Mouse (Mus musculus) midbrain, embryonic 11.5 days (tissue): ENCODE data around the gene Usp15. TPM values are rescaled to one million over a fixed set of nuclear protein-coding genes. Genes with fewer than 3 reads are reported as not detected.

Source experiments
- ATAC-seq: fragments of 200-750 bp; cut with Nextera tagmentation; 2 replicates; pipeline ENCODE4 v1.8.0; 2017; ENCODE audit warnings: moderate TSS enrichment, moderate library complexity; ENCODE audit not compliant: low FRiP score
- DNase-seq: peaks from one replicate; pipeline ENCODE4 v3.0.0; 2015; ENCODE audit warnings: low spot score; ENCODE audit errors: missing footprints
- H3K27ac ChIP-seq: fragments of 300-500 bp; sonication (generic); 2 replicates; pipeline ENCODE4 v1.5.1; 2014; ENCODE audit warnings: low read depth, low read length
- H3K27me3 ChIP-seq: fragments of 300-500 bp; sonication (generic); 2 replicates; pipeline ENCODE4 v1.6.1; 2014; ENCODE audit warnings: mild to moderate bottlenecking, low read length, moderate library complexity, mixed read lengths; ENCODE audit not compliant: control insufficient read depth, insufficient read depth
- H3K36me3 ChIP-seq: fragments of 300-500 bp; sonication (generic); 2 replicates; pipeline ENCODE4 v1.6.1; 2014; ENCODE audit warnings: mild to moderate bottlenecking, low read length, moderate library complexity, mixed read lengths; ENCODE audit not compliant: control insufficient read depth, insufficient read depth
- H3K4me1 ChIP-seq: fragments of 300-500 bp; sonication (generic); 2 replicates; pipeline ENCODE4 v1.6.1; 2014; ENCODE audit warnings: low read length; ENCODE audit not compliant: control insufficient read depth, insufficient read depth
- H3K4me2 ChIP-seq: fragments of 300-500 bp; sonication (generic); 2 replicates; pipeline ENCODE4 v1.6.1; 2014; ENCODE audit warnings: mild to moderate bottlenecking, moderate library complexity
- H3K4me3 ChIP-seq: fragments of 300-500 bp; sonication (generic); 2 replicates; pipeline ENCODE4 v1.5.1; 2014; ENCODE audit warnings: low read depth, low read length
- H3K9ac ChIP-seq: fragments of 300-500 bp; sonication (generic); 2 replicates; pipeline ENCODE4 v1.6.1; 2014; ENCODE audit warnings: low read length
- H3K9me3 ChIP-seq: fragments of 300-500 bp; sonication (generic); 2 replicates; pipeline ENCODE4 v1.6.1; 2016; ENCODE audit warnings: low read length; ENCODE audit not compliant: control insufficient read depth
- WGBS: fragments of 180-500 bp; shearing (Covaris S2); extraction: QIAGEN DNeasy Blood & Tissue Kit; methylation state at CpG from one replicate; pipeline ENCODE4 v1.1.7; 2014; 5-methylcytosine and 5-hydroxymethylcytosine counted together
- polyA plus RNA-seq: library from polyadenylated mRNA; unstranded; fragments of >200 nt; fragmentation: Nextera tagmentation; extraction: Ambion mirVana; gene quantifications from 2 replicates; pipeline ENCODE4 v1.2.1, GENCODE M21; 2014

Usp15 gene
- polyA plus RNA-seq, 1 experiment from 2014 or later = 73.4 TPM

DNA sequence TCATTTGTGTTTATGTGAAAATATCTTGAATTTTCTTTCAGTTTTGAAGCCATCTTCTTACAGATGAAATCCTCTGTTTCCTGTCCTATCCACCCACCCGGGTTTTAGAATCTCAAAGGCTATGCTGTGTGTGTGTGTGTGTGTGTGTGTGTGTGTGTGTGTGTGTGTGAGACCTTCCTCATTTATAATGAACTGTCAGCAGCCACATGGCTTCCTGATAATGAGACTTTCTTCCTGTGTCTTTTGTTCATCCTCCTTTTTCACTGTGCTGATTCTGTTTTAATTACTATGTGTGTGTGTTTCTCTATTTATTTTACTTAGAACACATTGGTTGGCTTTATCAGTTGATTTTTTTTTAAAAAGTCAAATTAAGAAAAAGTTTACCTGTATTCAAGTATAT lies 95.5 kb downstream of the Usp15 start:
- H3K27me3 ChIP-seq = no peaks in the 10 kb centered on the region
- no peaks in the 10 kb centered on the region for H3K36me3 ChIP-seq
- WGBS = 85% methylated on average over 1 of the region's 1 CpGs
- no peaks in the 10 kb centered on the region for H3K9me3 ChIP-seq
- no peak overlapping the region for H3K9ac ChIP-seq
- no peak overlapping the region for H3K4me2 ChIP-seq
- H3K4me3 ChIP-seq = no peak overlapping the region
- no peak overlapping the region for H3K27ac ChIP-seq
- H3K4me1 ChIP-seq = no peaks in the 10 kb centered on the region
- ATAC-seq = no peak
- no peak for DNase-seq

DNA sequence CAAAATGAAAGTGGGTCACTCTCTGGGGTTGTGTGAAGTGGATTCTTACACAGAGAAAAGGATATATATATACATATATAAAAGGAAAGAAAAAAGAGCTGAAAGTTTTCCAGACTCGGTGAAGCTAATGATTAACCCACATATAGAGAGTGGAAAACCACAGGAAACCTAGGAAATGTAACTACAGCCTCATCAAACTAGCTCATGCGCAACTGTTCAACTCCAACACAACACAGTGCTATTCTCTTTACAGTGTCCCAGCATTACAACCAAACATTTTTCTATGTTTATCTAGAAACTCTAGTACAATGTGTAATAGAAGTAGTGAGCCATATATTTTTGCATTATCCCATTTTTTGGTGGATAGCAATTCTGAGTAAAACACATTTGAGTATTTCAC lies 96.2 kb downstream of the Usp15 start:
- no peaks in the 10 kb centered on the region for H3K27me3 ChIP-seq
- H3K9me3 ChIP-seq = no peaks in the 10 kb centered on the region
- H3K9ac ChIP-seq = no peak overlapping the region
- no peak overlapping the region for H3K27ac ChIP-seq
- H3K4me3 ChIP-seq = no peak overlapping the region
- no peaks in the 10 kb centered on the region for H3K4me1 ChIP-seq
- DNase-seq (no peak), ATAC-seq (no peak)
- WGBS = 86% methylated on average over 2 of the region's 2 CpGs
- no peaks in the 10 kb centered on the region for H3K36me3 ChIP-seq
- no peak overlapping the region for H3K4me2 ChIP-seq

DNA sequence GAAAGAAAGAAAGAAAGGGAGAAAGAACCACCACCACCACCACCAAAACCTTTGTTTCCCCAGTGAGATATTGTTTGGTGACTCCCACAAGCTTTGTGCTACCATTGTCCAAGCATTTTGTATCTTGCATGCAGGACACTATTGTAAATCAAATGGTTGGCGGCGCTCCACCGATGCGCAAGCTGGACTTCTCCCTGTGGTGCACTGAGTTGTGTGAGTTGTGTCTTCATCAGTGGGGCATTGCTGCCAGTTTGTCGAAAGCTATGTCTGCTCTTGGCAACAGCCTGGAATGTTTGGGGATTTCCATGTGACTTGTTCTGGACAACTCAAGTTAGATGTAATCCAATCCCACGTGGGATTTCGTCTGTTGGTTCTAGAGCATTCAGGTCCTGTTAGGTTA lies 102.3 kb downstream of the Usp15 start:
- no peaks in the 10 kb centered on the region for H3K9me3 ChIP-seq
- no peak overlapping the region for H3K4me3 ChIP-seq
- DNase-seq = no peak
- H3K36me3 ChIP-seq = no peaks in the 10 kb centered on the region
- no peaks in the 10 kb centered on the region for H3K4me1 ChIP-seq
- 88% methylated on average over 7 of the region's 7 CpGs for WGBS
- H3K27ac ChIP-seq = no peak overlapping the region
- no peak overlapping the region for H3K4me2 ChIP-seq
- H3K27me3 ChIP-seq = no peaks in the 10 kb centered on the region
- ATAC-seq = no peak
- H3K9ac ChIP-seq = no peak overlapping the region

DNA sequence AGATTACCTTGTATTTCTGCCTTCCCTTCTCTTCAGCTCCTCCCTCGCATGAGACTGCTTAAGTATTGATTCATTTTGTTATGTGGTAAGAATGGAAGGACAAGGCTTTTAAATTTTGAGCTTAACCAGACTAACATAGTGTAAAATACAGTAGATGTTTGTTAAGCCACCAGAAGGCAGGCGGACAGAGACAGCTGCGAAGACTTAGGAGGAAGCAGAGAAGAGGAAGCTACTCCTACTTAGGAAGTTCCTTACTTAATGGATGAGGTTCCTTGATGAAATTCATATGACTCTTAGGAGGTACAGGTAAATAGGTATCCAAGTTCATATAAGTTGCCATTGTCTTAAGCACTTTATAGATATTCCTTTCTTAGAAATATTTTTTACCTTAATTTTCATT lies 104.2 kb downstream of the Usp15 start:
- H3K4me3 ChIP-seq = no peak overlapping the region
- no peak for DNase-seq
- no peaks in the 10 kb centered on the region for H3K9me3 ChIP-seq
- no peak overlapping the region for H3K9ac ChIP-seq
- no peaks in the 10 kb centered on the region for H3K27me3 ChIP-seq
- no peaks in the 10 kb centered on the region for H3K36me3 ChIP-seq
- 71% methylated on average over 3 of the region's 3 CpGs for WGBS
- no peak overlapping the region for H3K27ac ChIP-seq
- no peak overlapping the region for H3K4me2 ChIP-seq
- H3K4me1 ChIP-seq = no peaks in the 10 kb centered on the region
- ATAC-seq = no peak

DNA sequence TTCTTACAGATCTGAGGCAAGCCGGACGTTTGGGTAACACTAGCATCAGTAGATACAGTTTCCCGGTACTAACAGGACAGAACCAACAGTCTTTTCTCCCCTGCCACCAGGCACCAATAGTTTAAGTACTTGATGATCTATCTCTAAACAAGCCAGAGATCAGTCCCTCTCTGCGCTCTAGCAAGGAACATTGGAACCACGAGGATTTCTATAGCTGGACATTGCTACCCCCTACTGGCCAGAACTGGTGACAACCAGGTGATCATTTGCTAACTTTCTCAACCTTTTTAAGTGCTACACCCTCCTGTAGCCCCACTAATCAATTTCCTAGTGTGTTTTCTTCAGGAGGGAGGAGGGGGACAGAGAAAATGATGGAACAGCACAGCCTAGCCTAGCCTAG lies 105.1 kb downstream of the Usp15 start:
- peak; percentile 95 for DNase-seq
- ATAC-seq = peak; percentile 55; the same call in 1 of the 2 replicates
- H3K9me3 ChIP-seq = no peaks in the 10 kb centered on the region
- H3K4me3 ChIP-seq = no peak overlapping the region
- 37% methylated on average over 5 of the region's 5 CpGs for WGBS
- no peaks in the 10 kb centered on the region for H3K36me3 ChIP-seq
- H3K27ac ChIP-seq = no peak overlapping the region
- no peaks in the 10 kb centered on the region for H3K4me1 ChIP-seq
- H3K27me3 ChIP-seq = no peaks in the 10 kb centered on the region
- H3K4me2 ChIP-seq = no peak overlapping the region
- H3K9ac ChIP-seq = no peak overlapping the region

DNA sequence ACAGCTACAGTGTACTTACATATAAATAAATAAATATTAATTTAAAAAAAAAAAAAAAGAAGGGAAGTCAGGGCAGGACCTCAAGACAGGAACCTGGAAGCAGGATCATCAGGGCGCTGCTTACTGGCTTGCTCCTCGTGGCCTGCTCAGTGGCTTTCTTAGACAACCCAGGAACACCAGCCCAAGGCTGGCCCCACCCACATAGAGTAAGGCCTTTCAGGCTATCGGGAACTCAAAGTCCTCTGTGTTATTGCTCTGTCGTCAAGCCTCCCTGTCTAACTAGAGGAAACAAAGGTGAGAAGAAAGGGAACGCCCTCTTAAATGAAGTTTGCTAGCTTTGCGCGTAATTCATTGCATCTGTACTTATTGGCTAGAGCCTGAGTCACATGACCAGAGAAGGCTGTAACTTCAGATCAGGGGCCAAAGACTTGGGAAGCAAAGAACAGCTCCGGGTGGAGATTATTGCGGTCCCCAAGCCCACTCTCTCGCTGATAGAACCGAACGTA lies 107.3 kb downstream of the Usp15 start:
- Histone ChIP-seq H3K4me1 (no peaks in the 10 kb centered on the region), H3K4me3 (no peak overlapping the region), H3K27me3 (no peaks in the 10 kb centered on the region), H3K36me3 (no peaks in the 10 kb centered on the region), H3K4me2 (no peak overlapping the region), H3K27ac (no peak overlapping the region), H3K9ac (no peak overlapping the region), H3K9me3 (no peaks in the 10 kb centered on the region)
- no peak for DNase-seq
- WGBS = 84% methylated on average over 12 of the region's 12 CpGs
- ATAC-seq = no peak

DNA sequence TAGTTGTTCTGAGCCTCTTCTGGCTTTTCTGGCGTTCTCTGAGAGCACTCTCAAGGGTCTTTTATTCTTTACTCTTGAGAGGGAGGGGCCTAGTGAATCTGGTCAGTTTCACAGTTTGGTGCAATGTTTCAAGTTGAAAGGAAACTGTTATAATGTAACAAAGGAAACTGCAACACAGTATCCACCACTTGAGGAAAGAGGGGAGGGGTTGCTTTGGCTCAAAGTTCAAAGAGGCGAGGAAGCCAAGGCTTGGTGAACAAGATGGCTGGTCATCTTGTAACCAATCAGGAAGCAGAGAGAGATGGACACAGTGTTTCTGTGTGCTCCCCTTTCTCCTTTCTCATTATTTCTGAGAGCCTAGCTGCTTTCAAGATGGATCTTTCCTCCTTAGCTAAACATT lies 109.9 kb downstream of the Usp15 start:
- no peaks in the 10 kb centered on the region for H3K36me3 ChIP-seq
- no peak for ATAC-seq
- no peaks in the 10 kb centered on the region for H3K4me1 ChIP-seq
- H3K27ac ChIP-seq = no peak overlapping the region
- DNase-seq = no peak
- WGBS = 81% methylated on average over 2 of the region's 2 CpGs
- no peak overlapping the region for H3K4me3 ChIP-seq
- no peak overlapping the region for H3K4me2 ChIP-seq
- no peak overlapping the region for H3K9ac ChIP-seq
- H3K27me3 ChIP-seq = no peaks in the 10 kb centered on the region
- H3K9me3 ChIP-seq = no peaks in the 10 kb centered on the region

DNA sequence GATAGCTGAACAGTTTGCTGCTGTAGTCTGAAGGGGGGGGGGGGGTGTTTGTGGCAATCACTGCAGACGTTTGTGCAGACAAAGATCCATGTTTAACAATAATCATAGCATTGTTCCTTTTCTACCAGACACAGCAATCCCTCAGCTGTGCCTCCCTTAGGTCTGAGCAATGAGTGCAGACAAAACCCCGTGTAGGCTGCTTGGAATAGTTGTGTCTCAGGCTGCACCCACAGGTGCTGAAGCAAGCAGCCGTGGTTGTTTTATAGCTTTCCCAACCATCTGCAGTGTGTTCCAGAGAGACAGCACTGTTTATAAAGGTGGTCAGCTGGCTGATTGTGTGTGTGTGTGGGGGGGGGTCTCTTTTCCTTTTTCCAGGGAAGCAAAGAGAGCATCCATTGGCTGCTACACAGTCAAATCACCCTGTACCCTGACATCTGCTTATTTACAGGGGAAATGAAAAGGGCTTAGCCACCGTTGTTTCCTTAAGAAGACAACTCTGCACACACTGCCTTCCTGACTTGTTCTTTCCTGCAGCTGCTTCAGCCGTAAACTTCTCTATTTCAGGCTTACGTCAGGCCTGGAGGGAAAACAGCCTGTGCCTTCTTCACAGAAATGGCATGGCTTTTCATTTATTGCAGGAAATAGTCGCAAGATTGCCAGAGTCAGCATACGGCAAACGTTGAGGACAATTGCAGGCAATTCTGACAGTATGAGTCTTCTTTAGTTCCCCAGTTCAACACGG lies 111.7 kb downstream of the Usp15 start:
- WGBS = 78% methylated on average over 10 of the region's 10 CpGs
- H3K9ac ChIP-seq = no peak overlapping the region
- no peak overlapping the region for H3K4me2 ChIP-seq
- no peaks in the 10 kb centered on the region for H3K4me1 ChIP-seq
- no peak overlapping the region for H3K4me3 ChIP-seq
- DNase-seq = no peak
- no peak overlapping the region for H3K27ac ChIP-seq
- no peaks in the 10 kb centered on the region for H3K9me3 ChIP-seq
- no peak for ATAC-seq
- no peaks in the 10 kb centered on the region for H3K27me3 ChIP-seq
- no peaks in the 10 kb centered on the region for H3K36me3 ChIP-seq

DNA sequence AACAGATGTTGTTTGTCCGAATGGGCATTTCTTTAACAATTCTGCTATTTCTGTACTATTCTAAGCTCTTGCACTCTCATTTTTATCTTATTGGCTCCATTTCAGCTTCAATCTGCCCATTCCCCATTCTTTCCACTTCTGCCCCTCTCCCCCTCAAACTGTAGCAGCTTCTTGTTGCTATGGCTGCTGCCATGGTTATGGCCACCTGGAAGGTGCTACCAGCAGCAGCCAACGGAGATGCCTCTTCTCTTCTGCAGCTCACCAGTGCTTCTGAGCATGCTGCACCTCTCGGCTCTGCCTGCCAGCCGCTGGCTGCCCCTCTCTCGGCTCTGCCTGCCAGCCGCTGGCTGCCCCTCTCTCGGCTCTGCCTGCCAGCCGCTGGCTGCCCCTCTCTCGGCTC lies 112.5 kb downstream of the Usp15 start:
- WGBS = 70% methylated on average over 9 of the region's 9 CpGs
- Histone ChIP-seq H3K4me1 (no peaks in the 10 kb centered on the region), H3K4me2 (no peak overlapping the region), H3K27me3 (no peaks in the 10 kb centered on the region), H3K9me3 (no peaks in the 10 kb centered on the region), H3K4me3 (no peak overlapping the region), H3K9ac (no peak overlapping the region), H3K27ac (no peak overlapping the region), H3K36me3 (no peaks in the 10 kb centered on the region)
- no peak for DNase-seq
- ATAC-seq = no peak
